14 mouse cellular contexts compared by ENCODE assay signal in the genomic region with DNA sequence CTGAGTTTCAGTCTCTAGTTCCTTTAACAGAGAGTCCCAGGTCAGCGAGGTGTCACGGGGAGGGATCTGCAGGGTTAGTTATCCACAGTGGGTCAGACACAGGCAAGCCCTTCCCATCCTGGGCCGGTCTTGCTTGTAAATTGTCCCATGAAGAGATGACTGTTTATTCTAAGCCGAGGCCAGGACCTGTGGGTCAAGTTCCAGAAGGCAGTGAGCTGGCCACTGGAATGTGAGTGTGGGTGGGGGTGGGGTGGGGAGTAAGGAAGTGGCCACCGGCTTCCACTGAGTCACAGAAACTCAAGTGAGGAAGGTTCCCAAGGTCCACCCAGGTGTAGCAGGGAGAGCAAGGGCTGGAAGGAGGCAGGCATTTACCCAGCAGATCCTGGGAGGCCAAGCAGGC.
DNase-seq lines count a peak whose midpoint lies in the region; ATAC-seq and TF ChIP-seq lines count a peak whose summit lies in the region.
"Had no signal": no experiment of that assay in that cellular context is flagged by ENCODE, and none has a peak within 500 bp of the region (broad histone marks: within the 10 kb centered on the region; RNA-seq: fewer than 3 reads in every experiment).

No protein-coding gene starts in this region.

- H3K36me3 ChIP-seq in spleen, adult 2 months (ENCODE audit: control insufficient read depth, insufficient read depth, low read length), result no peaks in the 10 kb centered on the region
- H3K36me3 ChIP-seq in intestine, postnatal 0 days (ENCODE audit: control insufficient read depth, insufficient read depth), result no peaks in the 10 kb centered on the region
- H3K36me3 ChIP-seq in liver, embryonic 12.5 days, result no peaks in the 10 kb centered on the region
- H3K36me3 ChIP-seq: neural tube, embryonic 12.5 days had no signal

- peak; percentile 62 for ATAC-seq in intestine, postnatal 0 days
- peak; percentile 54; the same call in 1 of the 2 replicates for ATAC-seq in liver, embryonic 12.5 days
- no peak for ATAC-seq in frontal cortex, adult (ENCODE audit: low TSS enrichment)
- ATAC-seq: forebrain, embryonic 14.5 days had no signal

- H3K27me3 ChIP-seq in spleen, adult 2 months (ENCODE audit: control insufficient read depth, insufficient read depth, low read length), result no peaks in the 10 kb centered on the region
- no peaks in the 10 kb centered on the region for H3K27me3 ChIP-seq in intestine, postnatal 0 days (replicated peaks; ENCODE audit: control insufficient read depth, insufficient read depth, low read length)
- H3K27me3 ChIP-seq in liver, embryonic 12.5 days (replicated peaks), result no peaks in the 10 kb centered on the region
- H3K27me3 ChIP-seq: neural tube, embryonic 12.5 days had no signal

- no peak for DNase-seq in spleen, adult 2 months (ENCODE audit: low read depth in 1 of 2, low spot score in 2 of 2)
- no peak for DNase-seq in spleen, postnatal 14 days (ENCODE audit: low spot score in 2 of 2)
- no peak for DNase-seq in layer of hippocampus, adult 18-20 months (ENCODE audit: low spot score in 2 of 2)
- no peak for DNase-seq in neural tube, embryonic 10.5 days (ENCODE audit: extremely low spot score, low spot score)
- no peak for DNase-seq in cerebellum, adult 11-12 months
- DNase-seq: cerebellum, postnatal 25 days; right cerebral cortex, postnatal 14 days; thymus, adult 2 months had no signal

- no peak overlapping the region for H3K4me2 ChIP-seq in intestine, postnatal 0 days (replicated peaks; ENCODE audit: low read depth)
- peak overlapping the region; percentile 21; the same call in 1 of the 2 replicates for H3K4me2 ChIP-seq in liver, embryonic 12.5 days
- H3K4me2 ChIP-seq: hindbrain, embryonic 14.5 days; neural tube, embryonic 12.5 days had no signal

- H3K27ac ChIP-seq in spleen, adult 2 months (ENCODE audit: insufficient read depth, low read length), result peak overlapping the region; percentile 45; the same call in 1 of the 2 replicates
- peak overlapping the region; percentile 46 for H3K27ac ChIP-seq in intestine, postnatal 0 days (ENCODE audit: low read depth, low read length)
- H3K27ac ChIP-seq in liver, embryonic 12.5 days, result peak overlapping the region; percentile 25; the same call in 1 of the 2 replicates
- H3K27ac ChIP-seq: hindbrain, embryonic 14.5 days; neural tube, embryonic 12.5 days had no signal

- no peak overlapping the region for H3K9ac ChIP-seq in intestine, postnatal 0 days (ENCODE audit: low read depth, low read length)
- no peak overlapping the region for H3K9ac ChIP-seq in liver, embryonic 12.5 days
- H3K9ac ChIP-seq: hindbrain, embryonic 14.5 days; neural tube, embryonic 12.5 days had no signal

- WGBS in spleen, adult 2 months, result 67% methylated on average over 5 of the region's 5 CpGs
- WGBS in intestine, postnatal 0 days, result 28% methylated on average over 5 of the region's 5 CpGs
- WGBS in liver, embryonic 12.5 days (ENCODE audit: insufficient replicate concordance), result 43% methylated on average over 5 of the region's 5 CpGs

- TF ChIP-seq CTCF in spleen, adult 2 months (IDR thresholded peaks at IDR 0.05; ENCODE audit: extremely low read depth, insufficient read depth, insufficient read length, insufficient replicate concordance), result no peak
- TF ChIP-seq CTCF in intestine, postnatal 0 days (IDR thresholded peaks at IDR 0.05; ENCODE audit: low read depth), result no peak

- H3K4me1 ChIP-seq in spleen, adult 2 months (ENCODE audit: control insufficient read depth, insufficient read depth, insufficient read length), result peaks cover 31% of the 10 kb centered on the region
- H3K4me1 ChIP-seq in intestine, postnatal 0 days (replicated peaks; ENCODE audit: control insufficient read depth, insufficient read depth, low read length), result peaks cover 10% of the 10 kb centered on the region
- H3K4me1 ChIP-seq in liver, embryonic 12.5 days, result peaks cover 18% of the 10 kb centered on the region
- H3K4me1 ChIP-seq: neural tube, embryonic 12.5 days had no signal

- no peaks in the 10 kb centered on the region for H3K9me3 ChIP-seq in intestine, postnatal 0 days (ENCODE audit: control insufficient read depth)
- H3K9me3 ChIP-seq in liver, embryonic 12.5 days (replicated peaks), result no peaks in the 10 kb centered on the region
- H3K9me3 ChIP-seq: neural tube, embryonic 12.5 days had no signal

- TF ChIP-seq POLR2A in spleen, adult 2 months (IDR thresholded peaks at IDR 0.05; ENCODE audit: low read depth, low read length), result no peak

- H3K4me3 ChIP-seq in spleen, adult 2 months (ENCODE audit: extremely low read depth, insufficient read depth, insufficient read length), result no peak overlapping the region
- H3K4me3 ChIP-seq in intestine, postnatal 0 days (ENCODE audit: low read depth, low read length), result no peak overlapping the region
- no peak overlapping the region for H3K4me3 ChIP-seq in liver, embryonic 12.5 days
- H3K4me3 ChIP-seq: neural tube, embryonic 12.5 days had no signal
